Mouse (Mus musculus) ES-E14 (cell line): Measurements from ENCODE around the gene Fchsd2. TPM values are rescaled to one million over a fixed set of nuclear protein-coding genes. Genes with fewer than 3 reads are reported as not detected.
A peak's percentile ranks its signal among the peaks of the same experiment; 100 is the strongest.

Source experiments
- DNase-seq: peaks from one replicate; pipeline ENCODE4 v3.0.0-alpha.2; 2013; ENCODE audit warnings: low read depth, low spot score
- H3K27ac ChIP-seq: 2 replicates; pipeline ENCODE4 v1.5.1; 2012; ENCODE audit warnings: low read depth, mild to moderate bottlenecking, low read length, moderate library complexity, mixed read lengths; ENCODE audit not compliant: poor library complexity, insufficient read depth, severe bottlenecking
- H3K36me3 ChIP-seq: 2 replicates; pipeline ENCODE4 v1.6.1; 2012; ENCODE audit warnings: mild to moderate bottlenecking, low read length, moderate library complexity, mixed read lengths; ENCODE audit not compliant: control insufficient read depth, poor library complexity, insufficient read depth, severe bottlenecking
- H3K4me1 ChIP-seq, 2 experiments: fragments of 150-350 bp in 1 of 2; sonication (generic) in 1 of 2; 2 replicates each; pipeline ENCODE4 v1.6.1; 2012; ENCODE audit warnings: low read length in 2 of 2, mild to moderate bottlenecking in 1 of 2, mixed read lengths in 1 of 2; ENCODE audit not compliant: control insufficient read depth in 2 of 2, insufficient read depth in 2 of 2, poor library complexity in 1 of 2
- H3K4me3 ChIP-seq, 2 experiments: fragments of 150-350 bp in 1 of 2; sonication (generic) in 1 of 2; 2 replicates each; pipeline ENCODE4 v1.5.1; 2012; ENCODE audit warnings: low read length in 2 of 2, low read depth in 1 of 2, mild to moderate bottlenecking in 1 of 2, mixed read lengths in 1 of 2; ENCODE audit not compliant: insufficient read depth in 1 of 2, poor library complexity in 1 of 2, severe bottlenecking in 1 of 2
- H3K9ac ChIP-seq: 2 replicates; pipeline ENCODE4 v1.6.1; 2012; ENCODE audit warnings: low read depth, mild to moderate bottlenecking, low read length, mixed read lengths; ENCODE audit not compliant: poor library complexity, insufficient read depth, severe bottlenecking
- H3K9me3 ChIP-seq: fragments of 150-350 bp; sonication (generic); 2 replicates; pipeline ENCODE4 v1.6.1; 2012; ENCODE audit warnings: low read depth, mild to moderate bottlenecking, low read length; ENCODE audit not compliant: control insufficient read depth, insufficient read depth
- CHD2 ChIP-seq: IDR thresholded peaks from 2 replicates; pipeline ENCODE4 v1.6.1; 2014; ENCODE audit warnings: mild to moderate bottlenecking, low read depth, low read length, inconsistent platforms
- HCFC1 ChIP-seq: IDR thresholded peaks from 2 replicates; pipeline ENCODE4 v1.6.1; 2012; ENCODE audit warnings: low read length, inconsistent platforms, borderline replicate concordance; ENCODE audit not compliant: insufficient read depth
- MAFK ChIP-seq: IDR thresholded peaks from 2 replicates; pipeline ENCODE4 v1.6.1; 2014; ENCODE audit warnings: mild to moderate bottlenecking, low read depth, low read length, inconsistent platforms; ENCODE audit not compliant: insufficient read depth
- ZC3H11A ChIP-seq: IDR thresholded peaks from 2 replicates; pipeline ENCODE4 v1.6.1; 2012; ENCODE audit warnings: low read depth, mild to moderate bottlenecking, inconsistent platforms, low read length, borderline replicate concordance
- ZNF384 ChIP-seq: IDR thresholded peaks from 2 replicates; pipeline ENCODE4 v1.6.1; 2012; ENCODE audit warnings: low read depth, low read length, inconsistent platforms
- in situ Hi-C, 2 experiments: fragments of 600-800 bp; cut with MboI; formaldehyde crosslinking; loops; one replicate each; pipeline ENCODE4 v1.15.1; 2025; ENCODE audit warnings: low sequenced_read_pairs in 2 of 2, inconsistent platforms in 1 of 2; ENCODE audit not compliant: unreplicated experiment in 2 of 2
- total RNA-seq: library from RNA; depleted of rRNA; stranded (reverse); fragments of 300-350 nt; gene quantifications from 2 replicates; pipeline ENCODE4 v1.2.3, GENCODE M21; 2012

Fchsd2 gene
- total RNA-seq, 1 experiment, result 11.1 TPM

- H3K4me3 ChIP-seq, result peak overlapping the region in 1 of 2 experiments; percentile 38; a peak in 2 of 4 replicates
- 0 out of 2 replicates have a peak, but pooled peaks cover 2% of the 10 kb centered on the region for H3K36me3 ChIP-seq
- peaks cover 0 to 4% of the 10 kb centered on the region in 2 experiments; a peak in 1 of 4 replicates for H3K4me1 ChIP-seq
- peak overlapping the region; percentile 35; the same call in 1 of the 2 replicates for H3K9ac ChIP-seq
- DNase-seq, result peak; percentile 51
- TF ChIP-seq MAFK, result no peak
- TF ChIP-seq HCFC1, result no peak
- TF ChIP-seq ZNF384, result no peak
- no peaks in the 10 kb centered on the region for H3K9me3 ChIP-seq
- in situ Hi-C loops, result loop anchor here in 1 of 2 experiments (25.0 kb wide), 1 partner anchor 234 kb away; no protein-coding TSS in a partner anchor
- H3K27ac ChIP-seq, result no peak overlapping the region
Observed at GRCm38 (mm10) chr7:101296252-101297022, 203.8 kb downstream of the Fchsd2 start.

- no peak for TF ChIP-seq HCFC1
- TF ChIP-seq MAFK, result no peak
- TF ChIP-seq ZC3H11A, result no peak
- no peak for TF ChIP-seq ZNF384
- TF ChIP-seq CHD2, result no peak
- in situ Hi-C loops, result loop anchor here in 1 of 2 experiments (25.0 kb wide), 1 partner anchor 235 kb away; no protein-coding TSS in a partner anchor
- 0 out of 2 replicates have a peak, but pooled peaks cover 2% of the 10 kb centered on the region for H3K36me3 ChIP-seq
- peaks cover 0 to 4% of the 10 kb centered on the region in 2 experiments; a peak in 1 of 4 replicates for H3K4me1 ChIP-seq
- DNase-seq, result no peak
- H3K9ac ChIP-seq, result no peak overlapping the region
- H3K27ac ChIP-seq, result no peak overlapping the region
- no peak overlapping the region for H3K4me3 ChIP-seq
- no peaks in the 10 kb centered on the region for H3K9me3 ChIP-seq
Observed at GRCm38 (mm10) chr7:101297023-101297405, 204.4 kb downstream of the Fchsd2 start.

- H3K4me3 ChIP-seq, result no peak overlapping the region
- no peak for TF ChIP-seq MAFK
- TF ChIP-seq ZC3H11A, result no peak
- TF ChIP-seq ZNF384, result no peak
- no peak for TF ChIP-seq CHD2
- TF ChIP-seq HCFC1, result no peak
- in situ Hi-C loops, result loop anchor here in 1 of 2 experiments (25.0 kb wide), 1 partner anchor 236 kb away; no protein-coding TSS in a partner anchor
- H3K27ac ChIP-seq, result no peak overlapping the region
- no peak overlapping the region for H3K9ac ChIP-seq
- 0 out of 2 replicates have a peak, but pooled peaks cover 2% of the 10 kb centered on the region for H3K36me3 ChIP-seq
- H3K9me3 ChIP-seq, result no peaks in the 10 kb centered on the region
- H3K4me1 ChIP-seq, result peaks cover 0 to 7% of the 10 kb centered on the region in 2 experiments; a peak in 1 of 4 replicates
- DNase-seq, result no peak
Observed at GRCm38 (mm10) chr7:101298375-101298774, 205.7 kb downstream of the Fchsd2 start.

GRCm38 (mm10) chr7:101301361-101301880 lies 208.8 kb downstream of the Fchsd2 start:
- no peak overlapping the region for H3K27ac ChIP-seq
- in situ Hi-C loops, result no loop called here

More at GRCm38 (mm10) chr7:101301361-101301880, 208.8 kb downstream of the Fchsd2 start:
- Histone ChIP-seq H3K4me1 (peaks cover 0 to 3% of the 10 kb centered on the region in 2 experiments; a peak in 1 of 4 replicates), H3K9ac (peak overlapping the region; percentile 80), H3K4me3 (peak overlapping the region; percentile 66 to 80), H3K36me3 (no peaks in the 10 kb centered on the region), H3K9me3 (no peaks in the 10 kb centered on the region)
- peak; percentile 41 for DNase-seq
- TF ChIP-seq CHD2 (no peak), MAFK (no peak), ZNF384 (no peak), ZC3H11A (no peak), HCFC1 (no peak)
